Mouse (Mus musculus): ENCODE measurements at regions not wholly inside any gene's neighbourhood (a gene's known extent, or its start where the extent isn't known, plus 50 kb on each side); places are given as distances from the start of the nearest gene placed in this dataset.

DNA sequence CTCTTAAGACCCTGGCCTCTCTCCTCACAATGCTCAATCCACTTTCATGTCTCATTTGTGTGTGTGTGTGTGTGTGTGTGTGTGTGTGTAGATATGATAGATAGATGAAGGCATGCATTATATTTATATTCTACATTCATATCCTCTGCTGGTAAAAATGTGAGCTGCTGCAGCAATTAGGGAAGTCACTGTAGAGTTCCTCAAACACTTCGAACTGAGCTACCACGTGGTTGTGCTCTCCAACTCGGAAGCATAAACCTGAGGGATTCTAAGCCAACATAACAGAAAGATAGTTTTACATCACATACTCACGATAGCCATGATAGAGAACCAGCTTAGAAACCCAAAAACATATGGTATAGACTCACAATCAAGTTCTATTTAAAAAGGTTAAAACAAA, 565.5 kb upstream of the B3galt2 start:
- no peak for DNase-seq (ENCODE audit: low read depth)

GRCm38 (mm10) chr1:143080441-143080840, 560.0 kb upstream of the B3galt2 start:
- no peak for DNase-seq (ENCODE audit: low read depth)

GRCm38 (mm10) chr1:143096904-143097303, 543.6 kb upstream of the B3galt2 start:
- no peak for DNase-seq (ENCODE audit: low read depth)

GRCm38 (mm10) chr1:143098307-143098706, 542.2 kb upstream of the B3galt2 start:
- DNase-seq (ENCODE audit: low read depth), result no peak

GRCm38 (mm10) chr1:143122185-143122584, 518.3 kb upstream of the B3galt2 start:
- DNase-seq (ENCODE audit: low read depth), result no peak

GRCm38 (mm10) chr1:143130257-143130656, 510.2 kb upstream of the B3galt2 start:
- DNase-seq (ENCODE audit: low read depth), result no peak

GRCm38 (mm10) chr1:143132806-143133205, 507.7 kb upstream of the B3galt2 start:
- DNase-seq (ENCODE audit: low read depth), result peak; percentile 1

GRCm38 (mm10) chr1:143145111-143145984, 495.1 kb upstream of the B3galt2 start:
- DNase-seq (ENCODE audit: low read depth), result no peak

- DNase-seq (ENCODE audit: low read depth), result no peak
Measured at GRCm38 (mm10) chr1:143171286-143171685, 469.2 kb upstream of the B3galt2 start.

- no peak for DNase-seq (ENCODE audit: low read depth)
Measured at GRCm38 (mm10) chr1:143173836-143174235, 466.6 kb upstream of the B3galt2 start.

GRCm38 (mm10) chr1:143192167-143192793, 448.2 kb upstream of the B3galt2 start:
- DNase-seq (ENCODE audit: low read depth), result no peak

DNA sequence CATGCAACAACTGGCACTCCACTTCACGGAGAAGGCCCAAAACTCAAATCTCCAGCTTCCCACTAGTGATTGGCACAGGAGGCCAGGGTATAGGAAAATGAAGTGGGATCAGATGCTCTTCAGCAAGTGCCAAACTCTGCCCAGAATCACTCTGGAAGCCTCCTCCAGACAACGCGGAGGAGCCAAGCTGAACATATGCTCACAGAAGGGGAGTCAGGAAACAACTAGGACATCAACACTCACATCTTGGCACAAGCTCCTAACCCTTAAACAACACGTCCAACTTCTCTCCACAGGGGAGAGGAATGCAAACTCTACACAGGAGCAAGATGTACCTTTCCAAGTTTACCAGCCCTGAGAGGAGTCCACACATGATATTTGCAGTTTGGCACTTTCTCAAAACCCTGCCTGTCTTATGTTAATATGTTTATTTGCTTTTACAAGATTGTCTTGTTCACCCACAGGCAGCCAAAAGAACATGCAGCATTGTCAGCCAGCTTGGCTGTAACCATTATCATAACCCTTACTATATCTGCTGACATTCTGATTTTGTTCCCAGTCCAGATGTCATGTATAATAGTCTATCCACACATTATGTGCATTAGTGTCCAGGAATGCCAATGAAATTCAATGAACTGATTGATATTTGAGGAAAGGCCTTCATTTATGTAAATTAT, 440.1 kb upstream of the B3galt2 start:
- no peak for DNase-seq (ENCODE audit: low read depth)

DNA sequence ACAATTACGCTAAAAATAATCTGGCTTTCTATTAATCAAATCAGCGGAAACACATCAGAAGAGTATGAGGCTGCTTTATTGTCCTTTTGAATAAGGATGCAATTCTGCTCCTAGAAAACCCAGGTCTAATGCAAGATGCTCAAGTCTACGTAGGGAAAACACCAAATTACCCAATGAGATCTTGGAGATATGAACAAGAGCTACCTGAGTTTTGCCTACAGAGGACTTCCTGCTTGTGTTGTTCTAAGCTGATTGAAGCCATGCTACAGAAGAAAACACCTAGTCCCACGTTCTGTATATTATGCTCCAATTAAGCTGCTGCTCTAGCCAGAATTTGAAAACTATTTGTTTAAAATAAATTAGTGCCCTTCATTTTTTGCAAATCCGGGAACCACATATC, 439.5 kb upstream of the B3galt2 start:
- DNase-seq (ENCODE audit: low read depth), result no peak

GRCm38 (mm10) chr1:143202182-143202581, 438.3 kb upstream of the B3galt2 start:
- DNase-seq (ENCODE audit: low read depth), result peak; percentile 57

DNA sequence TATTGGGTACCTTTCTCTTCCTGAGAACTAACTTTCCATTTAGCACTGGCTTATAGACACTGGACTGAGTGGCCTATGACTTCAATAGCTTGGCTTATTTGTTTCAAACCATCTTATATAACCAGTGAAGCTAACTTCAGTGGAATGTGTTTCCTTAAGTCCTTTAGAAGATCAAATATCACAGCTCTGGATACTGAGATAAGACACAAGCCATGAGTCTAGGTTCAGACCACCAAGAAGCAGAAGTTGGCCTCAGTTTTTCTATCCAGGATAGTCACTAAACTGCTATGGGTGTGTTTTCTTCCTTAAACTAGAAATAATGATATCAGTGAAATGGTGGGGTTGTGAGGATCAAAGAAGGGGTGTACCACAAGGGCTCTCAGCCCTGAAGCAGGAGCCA, 436.4 kb upstream of the B3galt2 start:
- DNase-seq (ENCODE audit: low read depth), result peak; percentile 43

- DNase-seq (ENCODE audit: low read depth), result no peak
Measured at GRCm38 (mm10) chr1:143206995-143207394, 433.5 kb upstream of the B3galt2 start.

GRCm38 (mm10) chr1:143207399-143208065, 432.9 kb upstream of the B3galt2 start:
- no peak for DNase-seq (ENCODE audit: low read depth)

DNA sequence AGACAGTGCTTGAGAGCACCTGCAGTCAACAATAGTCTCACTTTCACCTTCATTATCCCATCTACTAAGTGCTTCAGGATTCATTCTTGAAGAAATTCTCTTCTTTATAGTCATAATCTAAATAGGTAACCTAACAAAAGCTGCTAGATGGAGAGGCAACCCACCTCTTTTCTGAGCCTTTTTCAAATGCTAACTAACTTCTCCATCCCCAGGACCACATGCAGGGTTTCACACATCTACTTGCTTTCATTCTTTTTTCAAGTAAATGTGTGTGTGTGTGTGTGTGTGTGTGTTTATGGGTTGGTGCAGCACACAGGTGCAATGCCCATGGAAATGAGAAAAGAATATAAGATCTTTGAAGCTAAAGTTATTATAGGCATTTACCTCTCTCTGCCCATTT, 423.1 kb upstream of the B3galt2 start:
- no peak for DNase-seq (ENCODE audit: low read depth)

DNA sequence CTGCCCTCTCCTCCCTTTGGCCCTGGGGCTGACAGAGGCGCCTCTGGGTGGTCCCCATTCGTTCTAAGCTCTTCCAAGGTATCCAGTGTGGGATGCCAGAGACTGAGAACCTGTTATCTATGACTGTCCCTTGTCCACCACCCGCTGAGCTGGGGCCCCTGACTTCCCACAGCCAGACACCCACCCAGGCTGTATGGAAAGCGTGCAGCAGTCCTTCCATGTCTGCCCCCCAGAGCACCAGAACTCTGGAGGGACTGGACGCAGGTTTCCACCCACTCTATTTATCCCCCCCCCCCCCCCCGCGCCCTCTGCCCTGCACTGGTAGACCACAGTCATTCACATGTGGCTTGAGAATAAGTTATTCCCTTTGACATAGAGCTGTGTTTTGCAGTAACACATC, 408.5 kb upstream of the B3galt2 start:
- DNase-seq (ENCODE audit: low read depth), result no peak

- DNase-seq (ENCODE audit: low read depth), result no peak
Measured at GRCm38 (mm10) chr1:143258470-143259215, 381.8 kb upstream of the B3galt2 start.

DNA sequence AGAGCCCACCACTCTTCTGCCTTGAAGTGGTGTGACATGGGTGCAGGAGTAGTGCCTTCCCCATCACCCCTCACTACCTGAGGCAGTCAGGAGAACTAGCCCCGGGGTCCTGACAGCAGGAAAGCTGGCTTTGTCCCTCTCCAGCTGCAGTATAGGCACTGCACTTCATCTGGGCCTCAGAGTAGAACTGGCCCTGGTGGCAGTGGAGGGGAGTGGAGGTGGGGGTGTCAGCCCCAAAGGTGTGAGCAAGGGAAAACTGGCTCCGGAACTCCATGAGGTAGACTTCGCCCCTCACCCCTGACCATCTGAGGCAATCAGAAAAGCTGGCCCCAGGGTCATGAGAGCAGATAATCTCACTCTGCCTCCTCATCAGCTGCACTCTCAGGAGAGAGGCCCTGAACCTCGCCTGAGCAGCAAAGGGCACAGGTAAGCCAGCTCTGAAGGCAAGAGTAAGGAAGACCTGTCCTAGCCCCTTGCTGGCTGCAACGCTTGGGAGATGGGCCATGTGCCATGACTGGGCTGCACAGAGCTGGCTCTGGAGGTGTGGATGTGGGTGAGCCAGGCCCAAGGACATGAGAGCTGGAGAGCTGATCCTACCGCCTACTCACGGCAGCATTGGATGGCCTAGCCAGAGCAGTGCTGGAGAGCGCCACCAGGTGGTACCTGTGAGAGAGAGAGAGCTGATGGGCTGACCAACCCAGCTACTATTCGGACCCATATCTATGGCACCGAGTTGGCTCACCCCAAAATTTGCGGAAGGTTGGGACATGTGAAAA, 377.0 kb upstream of the B3galt2 start:
- DNase-seq (ENCODE audit: low read depth), result no peak

All from 416B (cell line).